Mouse (Mus musculus) liver, postnatal 0 days (tissue): ENCODE measurements around the gene Cldnd2. TPM values are rescaled to one million over a fixed set of nuclear protein-coding genes. Genes with fewer than 3 reads are reported as not detected.

ENCODE experiments used
- ATAC-seq: fragments of 200-750 bp; cut with Nextera tagmentation; 2 replicates; pipeline ENCODE4 v1.8.0; 2017; ENCODE audit warnings: mild to moderate bottlenecking, moderate library complexity
- DNase-seq: peaks from one replicate; pipeline ENCODE4 v3.0.0-alpha.2; 2016
- H3K27ac ChIP-seq: fragments of 300-500 bp; sonication (generic); 2 replicates; pipeline ENCODE4 v1.5.1; 2014; ENCODE audit warnings: antibody characterized with exemption, moderate library complexity, mild to moderate bottlenecking, low read depth
- H3K27me3 ChIP-seq: fragments of 300-500 bp; sonication (generic); 2 replicates; pipeline ENCODE4 v1.6.1; 2014; ENCODE audit warnings: low read length, control low read depth, mixed read lengths; ENCODE audit not compliant: insufficient read depth
- H3K36me3 ChIP-seq: fragments of 300-500 bp; sonication (generic); replicated peaks from 2 replicates; pipeline ENCODE4 v1.6.1; 2014; ENCODE audit warnings: mild to moderate bottlenecking, control low read depth, low read length, moderate library complexity, mixed read lengths; ENCODE audit not compliant: insufficient read depth
- H3K4me1 ChIP-seq: fragments of 300-500 bp; sonication (generic); 2 replicates; pipeline ENCODE4 v1.6.1; 2014; ENCODE audit warnings: antibody characterized with exemption, mild to moderate bottlenecking, control low read depth; ENCODE audit not compliant: insufficient read depth
- H3K4me2 ChIP-seq: fragments of 300-500 bp; sonication (generic); 2 replicates; pipeline ENCODE4 v1.6.1; 2014; ENCODE audit warnings: low read depth, mild to moderate bottlenecking, low read length, moderate library complexity, mixed read lengths
- H3K4me3 ChIP-seq: fragments of 300-500 bp; sonication (generic); 2 replicates; pipeline ENCODE4 v1.5.1; 2014; ENCODE audit warnings: low read depth, low read length
- H3K9ac ChIP-seq: fragments of 300-500 bp; sonication (generic); replicated peaks from 2 replicates; pipeline ENCODE4 v1.6.1; 2014; ENCODE audit warnings: mild to moderate bottlenecking, moderate library complexity
- H3K9me3 ChIP-seq: fragments of 300-500 bp; sonication (generic); 2 replicates; pipeline ENCODE4 v1.6.1; 2016; ENCODE audit warnings: mild to moderate bottlenecking, control low read depth, low read length, mixed read lengths
- CTCF ChIP-seq: sonication (generic); IDR thresholded peaks from 2 replicates; pipeline ENCODE4 v1.5.1; 2016; ENCODE audit warnings: antibody characterized with exemption, low read depth
- EP300 ChIP-seq: IDR thresholded peaks from 2 replicates; pipeline ENCODE4 v1.6.1; 2016; ENCODE audit warnings: antibody characterized with exemption, low read depth, mild to moderate bottlenecking
- WGBS: fragments of 180-500 bp; shearing (Covaris S2); extraction: QIAGEN DNeasy Blood & Tissue Kit; methylation state at CpG from one replicate; pipeline ENCODE4 v1.1.7; 2014; ENCODE audit not compliant: insufficient replicate concordance; 5-methylcytosine and 5-hydroxymethylcytosine counted together
- polyA plus RNA-seq: library from polyadenylated mRNA; unstranded; fragments of >200 nt; fragmentation: Nextera tagmentation; extraction: Ambion mirVana; gene quantifications from 2 replicates; pipeline ENCODE4 v1.2.1, GENCODE M21; 2015

Gene Cldnd2
- polyA plus RNA-seq, 1 experiment from 2014 or later = not detected

DNA sequence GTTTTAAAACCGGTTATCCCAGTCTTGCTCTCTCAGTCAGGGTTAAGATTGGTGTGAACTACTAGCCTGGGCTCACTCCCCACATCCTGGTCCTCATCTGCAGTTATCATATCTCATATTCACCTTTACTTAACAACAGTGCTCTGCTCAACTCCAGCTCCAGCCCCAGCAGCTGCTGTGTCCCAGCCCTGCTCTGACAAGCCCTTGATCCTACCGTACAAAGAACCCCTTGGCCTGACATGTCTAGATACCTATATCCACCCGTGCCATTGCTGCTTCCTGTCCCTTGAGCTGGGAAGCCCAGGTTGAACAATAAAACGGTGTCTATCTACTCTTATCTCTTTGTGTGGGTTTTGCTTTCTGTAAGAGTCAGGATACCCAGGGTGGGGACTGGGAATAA is 11.1 kb upstream of the Cldnd2 start:
- no peak overlapping the region for H3K9ac ChIP-seq

DNA sequence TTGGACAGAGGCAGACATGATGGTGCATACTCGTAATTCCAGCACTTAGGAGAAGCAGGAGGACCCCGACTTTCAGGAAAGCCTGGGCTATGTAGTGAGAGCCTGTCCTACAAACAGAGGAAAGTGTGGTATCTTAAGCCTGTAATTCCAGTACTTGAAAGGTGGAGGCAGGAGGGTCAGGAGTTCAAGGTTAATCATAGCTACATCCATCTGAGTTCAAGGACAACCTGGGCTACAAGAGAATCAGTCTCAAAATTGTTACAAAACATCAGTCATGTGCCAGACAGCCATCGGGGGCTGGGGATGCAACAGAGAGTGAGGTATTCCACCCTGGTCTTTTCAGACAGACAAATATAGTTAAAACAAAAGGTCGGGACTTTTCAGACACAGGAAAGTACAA is 7.7 kb upstream of the Cldnd2 start:
- Histone ChIP-seq H3K4me2 (no peak overlapping the region), H3K27me3 (no peaks in the 10 kb centered on the region), H3K4me1 (no peaks in the 10 kb centered on the region), H3K9me3 (no peaks in the 10 kb centered on the region; the same call in 1 of the 2 replicates), H3K4me3 (no peak overlapping the region), H3K27ac (no peak overlapping the region), H3K9ac (no peak overlapping the region), H3K36me3 (no peaks in the 10 kb centered on the region)
- 61% methylated on average over 4 of the region's 4 CpGs for WGBS
- no peak for ATAC-seq
- DNase-seq = no peak
- TF ChIP-seq CTCF (no peak), EP300 (no peak)

More for the DNA sequence above, 11.1 kb upstream of the Cldnd2 start:
- Histone ChIP-seq H3K27ac (no peak overlapping the region), H3K4me2 (no peak overlapping the region), H3K36me3 (no peaks in the 10 kb centered on the region), H3K4me1 (no peaks in the 10 kb centered on the region), H3K27me3 (no peaks in the 10 kb centered on the region), H3K4me3 (no peak overlapping the region), H3K9me3 (no peaks in the 10 kb centered on the region; the same call in 1 of the 2 replicates)
- no peak for TF ChIP-seq CTCF
- no peak for TF ChIP-seq EP300
- no peak for DNase-seq
- no peak for ATAC-seq
- WGBS = 41% methylated on average over 4 of the region's 4 CpGs

DNA sequence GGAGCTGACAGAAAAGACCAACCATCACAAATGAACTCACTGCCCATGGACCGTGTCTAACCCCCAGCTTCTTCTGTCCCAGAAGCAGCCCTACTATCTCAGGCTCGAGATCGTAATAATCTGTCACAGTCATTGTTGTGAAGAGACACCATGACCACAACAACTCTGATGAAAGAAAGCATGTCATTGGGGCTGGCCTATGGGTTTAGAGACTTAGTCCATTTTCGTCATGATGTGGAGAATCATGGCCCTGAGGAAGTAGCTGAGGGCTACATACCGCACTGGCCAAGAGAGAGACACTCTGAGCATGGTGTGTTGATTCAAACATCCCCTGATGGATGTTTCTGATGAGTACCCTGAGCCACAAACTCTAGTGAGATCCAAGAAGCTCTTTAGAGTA is 5.9 kb upstream of the Cldnd2 start:
- TF ChIP-seq CTCF (no peak), EP300 (no peak)
- H3K36me3 ChIP-seq = no peaks in the 10 kb centered on the region
- ATAC-seq = no peak
- H3K9me3 ChIP-seq = no peaks in the 10 kb centered on the region; the same call in 1 of the 2 replicates
- no peak overlapping the region for H3K27ac ChIP-seq
- peaks cover 3% of the 10 kb centered on the region; the same call in 1 of the 2 replicates for H3K4me1 ChIP-seq
- no peaks in the 10 kb centered on the region for H3K27me3 ChIP-seq
- H3K4me3 ChIP-seq = no peak overlapping the region
- no peak overlapping the region for H3K4me2 ChIP-seq
- H3K9ac ChIP-seq = no peak overlapping the region
- 81% methylated on average over 5 of the region's 5 CpGs for WGBS
- DNase-seq = no peak

DNA sequence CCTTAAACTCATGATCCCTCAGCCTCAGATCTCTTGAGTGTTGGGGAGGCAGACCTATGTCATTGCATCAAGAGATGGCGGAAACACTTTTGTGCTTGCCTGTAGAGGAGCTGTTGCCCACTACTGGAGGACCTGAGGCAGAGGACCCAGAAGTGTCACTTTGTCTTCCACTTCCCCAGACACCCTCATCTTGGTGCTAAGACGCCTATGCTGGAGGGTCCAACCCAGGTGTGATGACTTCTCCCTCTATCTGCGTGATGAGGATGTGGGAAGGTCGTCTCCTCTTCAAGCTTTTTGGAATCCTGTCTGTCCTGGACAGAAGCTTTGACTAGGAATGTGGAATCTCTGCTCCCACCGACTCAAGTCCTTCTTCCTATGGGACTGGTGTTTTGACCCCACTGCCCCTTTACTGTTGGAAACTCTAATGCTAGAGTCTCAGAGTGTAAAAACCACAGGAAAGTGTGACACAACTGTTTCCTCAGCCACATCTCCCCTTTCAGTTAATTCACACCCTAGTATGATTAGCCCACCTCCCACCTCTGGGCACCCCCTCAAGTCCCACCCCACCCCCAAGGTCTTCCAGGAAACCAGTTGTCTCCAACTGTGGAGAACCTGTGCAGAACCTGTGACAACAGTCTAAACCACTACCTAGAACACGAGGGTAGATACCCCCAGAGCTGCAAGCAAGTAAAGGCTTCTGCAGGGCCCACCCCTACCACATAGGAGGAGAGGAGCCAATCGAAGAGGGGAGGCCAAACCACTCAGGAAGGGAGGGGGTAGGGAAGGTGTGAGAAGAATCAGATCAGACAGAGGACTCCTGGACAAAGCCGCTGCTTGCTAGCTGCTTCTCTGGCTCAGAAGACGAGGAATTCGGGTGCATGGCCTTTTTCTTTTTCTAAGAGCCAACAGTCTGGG is 4.0 kb upstream of the Cldnd2 start, which contains the start of gene Nkg7:
Gene Nkg7, plus strand, starts transcription at position 733 of the 915 bp plus-strand sequence.
- Histone ChIP-seq H3K4me1 (peaks cover 20% of the 10 kb centered on the region), H3K27ac (no peak within 1 kb of the TSS), H3K4me3 (no peak within 1 kb of the TSS), H3K9me3 (no peaks in the 10 kb centered on the region; the same call in 1 of the 2 replicates), H3K4me2 (no peak within 1 kb of the TSS), H3K9ac (no peak within 1 kb of the TSS), H3K36me3 (no peaks in the 10 kb centered on the region), H3K27me3 (no peaks in the 10 kb centered on the region)
- WGBS = 49% methylated on average over 10 of the region's 10 CpGs
- DNase-seq (no peak), ATAC-seq (no peak)
- TF ChIP-seq EP300 (no peak), CTCF (no peak)

DNA sequence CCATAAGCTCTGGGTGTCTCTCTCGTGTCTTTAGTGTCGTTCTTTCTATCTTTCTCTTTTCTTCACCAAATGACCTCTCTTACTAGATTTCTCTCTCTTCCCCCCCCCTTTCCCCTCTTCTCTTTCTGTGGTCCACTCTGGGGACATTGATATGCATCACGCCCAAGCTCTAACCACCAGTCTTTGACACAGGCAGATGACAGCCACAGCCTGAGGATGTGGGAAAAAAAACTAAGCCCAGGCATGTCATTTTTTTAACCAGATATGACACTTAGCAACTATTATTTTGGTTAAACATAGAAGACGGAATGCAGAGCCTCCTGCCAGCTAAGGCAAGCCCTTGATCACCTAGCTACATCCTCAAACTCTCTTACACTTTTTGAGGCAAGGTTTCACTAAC is 2.0 kb upstream of the Cldnd2 start:
- WGBS = 47% methylated on average over 4 of the region's 4 CpGs
- Histone ChIP-seq H3K36me3 (no peaks in the 10 kb centered on the region), H3K27me3 (no peaks in the 10 kb centered on the region), H3K9me3 (no peaks in the 10 kb centered on the region), H3K27ac (no peak overlapping the region), H3K4me3 (no peak overlapping the region), H3K4me1 (peaks cover 37% of the 10 kb centered on the region), H3K4me2 (no peak overlapping the region), H3K9ac (no peak overlapping the region)
- DNase-seq (no peak), ATAC-seq (no peak)
- TF ChIP-seq CTCF = no peak
- TF ChIP-seq EP300 = no peak

DNA sequence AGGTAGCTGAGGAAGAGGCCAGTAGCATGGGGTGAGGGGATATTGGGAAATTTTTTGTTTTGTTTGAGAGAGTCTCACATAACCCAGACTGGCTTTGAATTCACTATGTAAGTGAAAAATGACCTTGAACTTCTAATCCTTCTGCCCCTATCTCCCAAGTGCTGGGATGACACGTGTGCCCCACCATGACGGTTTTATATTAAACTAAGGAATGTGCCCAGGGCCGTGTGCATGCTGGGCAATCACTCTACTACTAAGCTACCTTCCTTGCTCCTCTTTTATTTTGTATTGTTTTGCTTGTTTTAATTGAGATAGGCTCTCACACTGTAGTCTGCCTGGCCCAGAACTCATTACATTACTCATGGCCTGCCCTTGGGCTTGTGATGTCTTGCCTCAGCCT is 489 bp downstream of the Cldnd2 start:
- H3K9ac ChIP-seq = no peak overlapping the region; the same call in 1 of the 2 replicates
- peak overlapping the region; percentile 26; the same call in 1 of the 2 replicates for H3K4me2 ChIP-seq
- no peaks in the 10 kb centered on the region for H3K27me3 ChIP-seq
- peaks cover 52% of the 10 kb centered on the region for H3K4me1 ChIP-seq
- no peaks in the 10 kb centered on the region for H3K36me3 ChIP-seq
- DNase-seq (no peak), ATAC-seq (no peak)
- peak overlapping the region; percentile 18; the same call in 1 of the 2 replicates for H3K27ac ChIP-seq
- no peak overlapping the region for H3K4me3 ChIP-seq
- no peak for TF ChIP-seq EP300
- TF ChIP-seq CTCF = no peak
- H3K9me3 ChIP-seq = no peaks in the 10 kb centered on the region
- 67% methylated on average over 3 of the region's 3 CpGs for WGBS
